Mouse (Mus musculus) kidney, adult 2 months (tissue): ENCODE measurements around the gene Pnpla1.

ENCODE experiments used
- CTCF ChIP-seq: fragments of 200-500 bp; conservative IDR thresholded peaks from 2 replicates; pipeline ENCODE4 v1.5.1; 2011; ENCODE audit warnings: low read depth, mild to moderate bottlenecking, control low read depth, low read length, moderate library complexity, mixed read lengths; ENCODE audit not compliant: insufficient read depth, insufficient read length
- POLR2A ChIP-seq: fragments of 200-500 bp; IDR thresholded peaks from one replicate; pipeline ENCODE4 v1.6.1; 2011; ENCODE audit warnings: low read depth, low read length, control low read depth

GRCm38 (mm10) chr17:28815384-28816004, 42.7 kb upstream of the Pnpla1 start:
- no peak for TF ChIP-seq CTCF
- no peak for TF ChIP-seq POLR2A
